Mouse (Mus musculus): ENCODE data around the gene Gab3. TPM values are rescaled to one million over a fixed set of nuclear protein-coding genes. Genes with fewer than 3 reads are reported as not detected.

Gab3 gene
- 1.0 and 1.1 TPM in 2 replicates for polyA plus RNA-seq (2016; fragmentation: Nextera tagmentation; extraction: Ambion mirVana)

DNA sequence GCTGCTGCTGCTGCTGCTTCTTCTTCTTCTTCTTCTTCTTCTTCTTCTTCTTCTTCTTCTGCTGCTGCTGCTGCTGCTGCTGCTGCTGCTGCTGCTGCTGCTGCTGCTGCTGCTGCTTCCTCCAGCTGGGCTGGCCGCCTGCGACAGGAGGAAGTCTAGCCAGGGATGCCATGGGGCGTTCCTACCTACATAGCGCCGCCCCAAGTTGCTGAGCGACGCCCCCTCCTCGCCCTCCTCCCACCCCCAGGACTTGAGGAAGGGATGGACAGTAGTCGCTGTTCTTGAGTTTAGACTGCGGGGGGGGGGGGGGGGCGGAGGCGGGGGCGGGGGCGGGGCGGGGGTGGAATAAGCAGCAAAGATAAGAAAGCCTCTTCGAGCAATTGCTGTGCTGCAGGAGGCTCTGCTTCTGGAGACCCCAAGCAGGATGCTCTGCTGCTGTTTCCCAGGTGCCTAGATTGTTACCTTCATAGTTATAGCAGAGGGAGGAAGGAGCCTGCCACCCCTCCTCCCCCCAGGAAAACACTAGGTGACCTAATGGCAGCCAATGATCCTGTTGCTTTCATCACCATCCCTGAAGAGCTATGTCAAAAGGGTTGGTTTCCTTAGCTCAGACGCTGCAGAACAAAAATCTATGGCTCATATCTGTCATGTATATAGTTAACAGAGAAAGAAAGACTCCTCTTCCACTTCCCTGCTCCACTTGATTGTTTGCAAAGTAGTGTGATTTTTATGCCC is at the start of gene Gab3:
Gene Gab3, minus strand, starts transcription at position 685 of the 735 bp plus-strand sequence.
- WGBS, result 8% methylated on average over 7 of the region's 17 CpGs
- no peaks in the 10 kb centered on the region for H3K36me3 ChIP-seq
- no peaks in the 10 kb centered on the region for H3K4me1 ChIP-seq (replicated peaks)
- H3K27me3 ChIP-seq, result no peaks in the 10 kb centered on the region
- peak within 1 kb of the TSS; percentile 31 for H3K9ac ChIP-seq (replicated peaks)
- ATAC-seq (ENCODE audit: insufficient number of reproducible peaks, insufficient read depth, low FRiP score, low TSS enrichment, low read depth), result peak; percentile 83
- no peaks in the 10 kb centered on the region for H3K9me3 ChIP-seq
- peak within 1 kb of the TSS; percentile 48 for H3K4me3 ChIP-seq (replicated peaks)
- peak within 1 kb of the TSS; percentile 61 for H3K4me2 ChIP-seq
- H3K27ac ChIP-seq, result no peak within 1 kb of the TSS

DNA sequence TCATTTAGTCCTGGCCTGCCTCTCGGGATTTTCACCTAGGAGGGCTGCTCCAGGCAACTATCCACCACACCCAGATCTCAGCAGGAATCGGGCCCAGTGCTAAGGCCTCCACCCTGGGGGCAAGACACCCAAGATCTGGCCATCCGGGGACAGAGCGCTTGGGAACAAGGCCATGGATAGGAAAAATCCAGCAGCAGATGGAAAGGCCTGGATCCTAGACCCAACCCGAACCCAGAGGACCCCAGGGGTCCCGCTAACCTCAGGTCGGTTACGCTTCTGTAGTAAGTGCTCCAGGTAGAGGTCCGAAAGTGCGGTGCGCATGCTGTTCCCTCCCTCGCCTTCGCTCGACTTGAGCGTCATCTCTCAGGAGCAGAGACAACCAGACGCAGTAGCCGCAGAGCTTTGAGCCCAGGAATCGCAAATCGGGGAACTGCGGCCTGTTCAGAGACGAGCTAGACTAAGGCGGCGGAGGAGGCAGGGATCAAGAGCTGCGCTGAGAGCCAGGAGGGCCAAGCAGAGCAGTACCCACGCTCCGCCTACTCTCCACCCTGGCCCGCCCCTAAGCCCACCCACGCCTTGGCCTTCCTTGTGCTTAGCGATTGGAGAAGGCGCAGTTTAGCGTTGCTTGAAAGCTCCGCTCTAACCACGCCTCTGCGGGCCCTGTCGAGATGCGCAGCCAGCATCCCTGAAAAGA is 45.4 kb upstream of the Gab3 start, which contains the start of gene Mpp1:
Gene Mpp1, minus strand, starts transcription at position 550 of the 694 bp plus-strand sequence.
- Histone ChIP-seq H3K27ac (peak within 1 kb of the TSS; percentile 41; the same call in 1 of the 2 replicates), H3K9ac (replicated peaks) (peak within 1 kb of the TSS; percentile 58), H3K4me2 (peak within 1 kb of the TSS; percentile 54), H3K4me1 (replicated peaks) (no peaks in the 10 kb centered on the region), H3K27me3 (no peaks in the 10 kb centered on the region), H3K9me3 (no peaks in the 10 kb centered on the region), H3K4me3 (replicated peaks) (peak within 1 kb of the TSS; percentile 49), H3K36me3 (no peaks in the 10 kb centered on the region; the same call in 1 of the 2 replicates)
- 13% methylated on average over 36 of the region's 36 CpGs for WGBS
- peak; percentile 99 for ATAC-seq (ENCODE audit: insufficient number of reproducible peaks, insufficient read depth, low FRiP score, low TSS enrichment, low read depth)

DNA sequence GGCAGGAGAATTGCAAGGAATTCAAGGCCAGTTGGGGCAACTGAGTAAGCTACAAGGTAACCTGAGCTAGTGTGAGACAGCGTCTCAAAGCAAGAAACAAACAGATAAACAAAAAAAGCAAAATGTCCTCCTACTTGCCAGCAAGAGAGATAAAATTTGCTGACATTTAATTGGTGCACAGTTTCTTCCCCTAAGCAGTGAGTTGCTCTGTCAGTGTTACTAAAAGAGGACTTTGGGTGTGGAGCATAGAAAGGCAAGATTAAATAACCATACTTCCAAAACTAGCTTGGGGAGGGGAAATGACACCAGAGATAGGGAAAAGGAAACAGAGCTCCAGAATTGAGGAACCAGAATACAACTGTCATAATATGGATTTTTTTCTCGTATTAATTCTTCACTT is 44.2 kb upstream of the Gab3 start:
- 77% methylated on average over 2 of the region's 2 CpGs for WGBS
- Histone ChIP-seq H3K9me3 (no peaks in the 10 kb centered on the region), H3K27me3 (no peaks in the 10 kb centered on the region), H3K9ac (replicated peaks) (no peak overlapping the region), H3K4me2 (no peak overlapping the region), H3K4me3 (replicated peaks) (no peak overlapping the region), H3K4me1 (replicated peaks) (no peaks in the 10 kb centered on the region), H3K27ac (no peak overlapping the region), H3K36me3 (peaks cover 4% of the 10 kb centered on the region; the same call in 1 of the 2 replicates)
- ATAC-seq (ENCODE audit: insufficient number of reproducible peaks, insufficient read depth, low FRiP score, low TSS enrichment, low read depth), result no peak

DNA sequence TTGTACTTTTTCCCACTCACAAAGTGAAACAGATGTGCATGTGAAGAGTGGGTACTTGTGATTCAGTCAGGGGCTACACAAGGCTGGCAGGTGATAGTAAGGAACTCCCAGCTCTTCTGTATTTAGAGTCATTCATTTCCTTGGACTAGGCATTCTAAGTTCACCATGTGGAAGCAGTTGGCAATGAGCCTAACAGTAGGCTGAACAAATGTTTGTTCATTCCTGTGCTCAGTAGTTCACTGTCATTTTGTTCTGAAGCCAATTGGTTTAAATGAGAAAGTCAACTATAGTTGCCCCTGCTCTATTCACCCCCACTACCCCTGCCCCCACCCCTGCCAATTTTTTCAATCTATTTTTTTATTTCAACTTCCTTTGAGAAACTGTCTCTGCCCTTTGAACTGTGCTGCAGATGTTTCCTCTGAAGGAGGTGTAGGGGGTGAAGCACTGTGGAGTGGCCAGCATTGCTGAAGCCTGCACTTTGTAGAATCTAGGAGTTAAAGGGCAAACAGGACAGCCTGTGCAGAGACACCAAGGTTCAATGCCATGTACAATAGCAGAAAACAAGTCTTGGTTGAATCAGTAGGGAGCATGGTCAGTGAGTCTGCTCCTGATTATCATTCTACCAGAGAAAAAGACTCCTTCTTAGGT is 43.2 kb upstream of the Gab3 start:
- Histone ChIP-seq H3K36me3 (peaks cover 4% of the 10 kb centered on the region; the same call in 1 of the 2 replicates), H3K4me2 (no peak overlapping the region), H3K9ac (replicated peaks) (no peak overlapping the region), H3K4me3 (replicated peaks) (no peak overlapping the region), H3K27ac (no peak overlapping the region), H3K4me1 (replicated peaks) (no peaks in the 10 kb centered on the region), H3K9me3 (no peaks in the 10 kb centered on the region), H3K27me3 (no peaks in the 10 kb centered on the region)
- ATAC-seq (ENCODE audit: insufficient number of reproducible peaks, insufficient read depth, low FRiP score, low TSS enrichment, low read depth), result no peak

DNA sequence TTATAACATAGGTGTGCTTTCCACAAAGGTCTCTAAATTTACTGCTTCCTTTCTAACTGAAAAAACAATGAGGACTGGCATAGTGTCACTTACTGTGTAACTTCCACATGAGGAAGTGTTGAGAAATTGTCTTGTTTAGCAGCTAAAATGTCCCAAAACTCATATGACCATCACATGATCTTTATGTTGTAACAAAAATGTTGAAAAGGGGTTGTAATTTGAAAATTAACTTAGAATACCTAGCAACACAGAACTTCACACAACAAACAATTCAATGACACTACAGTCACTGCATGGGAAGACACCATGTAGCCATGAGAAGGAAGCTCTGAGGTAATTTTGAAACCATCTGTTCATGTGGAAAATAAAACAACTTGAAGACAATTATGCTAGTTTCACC is 41.6 kb upstream of the Gab3 start:
- ATAC-seq (ENCODE audit: insufficient number of reproducible peaks, insufficient read depth, low FRiP score, low TSS enrichment, low read depth), result no peak
- Histone ChIP-seq H3K4me2 (no peak overlapping the region), H3K4me3 (replicated peaks) (no peak overlapping the region), H3K36me3 (peaks cover 9% of the 10 kb centered on the region), H3K9ac (replicated peaks) (no peak overlapping the region), H3K27ac (no peak overlapping the region), H3K27me3 (no peaks in the 10 kb centered on the region), H3K4me1 (replicated peaks) (no peaks in the 10 kb centered on the region), H3K9me3 (no peaks in the 10 kb centered on the region)

- H3K9me3 ChIP-seq, result no peaks in the 10 kb centered on the region
- H3K4me3 ChIP-seq (replicated peaks), result no peak overlapping the region
- no peak overlapping the region for H3K27ac ChIP-seq
- no peak overlapping the region for H3K4me2 ChIP-seq
- no peak overlapping the region for H3K9ac ChIP-seq (replicated peaks)
- WGBS, result 96% methylated on average over 3 of the region's 3 CpGs
- no peaks in the 10 kb centered on the region for H3K4me1 ChIP-seq (replicated peaks)
- no peaks in the 10 kb centered on the region for H3K27me3 ChIP-seq
- H3K36me3 ChIP-seq, result peaks cover 13% of the 10 kb centered on the region
- no peak for ATAC-seq (ENCODE audit: insufficient number of reproducible peaks, insufficient read depth, low FRiP score, low TSS enrichment, low read depth)
Measured at GRCm38 (mm10) chrX:75125606-75126005, 40.3 kb upstream of the Gab3 start.

GRCm38 (mm10) chrX:75115550-75115949 is 30.3 kb upstream of the Gab3 start:
- Histone ChIP-seq H3K27me3 (no peaks in the 10 kb centered on the region), H3K4me2 (no peak overlapping the region), H3K4me1 (replicated peaks) (no peaks in the 10 kb centered on the region), H3K27ac (no peak overlapping the region), H3K36me3 (peaks cover 9% of the 10 kb centered on the region), H3K9me3 (no peaks in the 10 kb centered on the region), H3K9ac (replicated peaks) (no peak overlapping the region), H3K4me3 (replicated peaks) (no peak overlapping the region)
- no peak for ATAC-seq (ENCODE audit: insufficient number of reproducible peaks, insufficient read depth, low FRiP score, low TSS enrichment, low read depth)

- 87% methylated on average over 6 of the region's 6 CpGs for WGBS
- no peak overlapping the region for H3K9ac ChIP-seq (replicated peaks)
- H3K9me3 ChIP-seq, result no peaks in the 10 kb centered on the region
- H3K27ac ChIP-seq, result no peak overlapping the region
- no peak overlapping the region for H3K4me3 ChIP-seq (replicated peaks)
- no peaks in the 10 kb centered on the region for H3K4me1 ChIP-seq (replicated peaks)
- ATAC-seq (ENCODE audit: insufficient number of reproducible peaks, insufficient read depth, low FRiP score, low TSS enrichment, low read depth), result no peak
- H3K36me3 ChIP-seq, result peaks cover 63% of the 10 kb centered on the region
- H3K4me2 ChIP-seq, result no peak overlapping the region
- no peaks in the 10 kb centered on the region for H3K27me3 ChIP-seq
Measured at GRCm38 (mm10) chrX:75102293-75102692, 17.0 kb upstream of the Gab3 start.

- Histone ChIP-seq H3K9ac (replicated peaks) (no peak overlapping the region), H3K27me3 (no peaks in the 10 kb centered on the region), H3K27ac (no peak overlapping the region), H3K9me3 (no peaks in the 10 kb centered on the region), H3K4me2 (no peak overlapping the region), H3K4me3 (replicated peaks) (no peak overlapping the region), H3K36me3 (peaks cover 35% of the 10 kb centered on the region), H3K4me1 (replicated peaks) (no peaks in the 10 kb centered on the region)
- 92% methylated on average over 8 of the region's 8 CpGs for WGBS
- ATAC-seq (ENCODE audit: insufficient number of reproducible peaks, insufficient read depth, low FRiP score, low TSS enrichment, low read depth), result no peak
Measured at GRCm38 (mm10) chrX:75098799-75099198, 13.5 kb upstream of the Gab3 start.

- H3K4me3 ChIP-seq (replicated peaks), result peak overlapping the region; percentile 53
- peak overlapping the region; percentile 65 for H3K9ac ChIP-seq (replicated peaks)
- no peak for ATAC-seq (ENCODE audit: insufficient number of reproducible peaks, insufficient read depth, low FRiP score, low TSS enrichment, low read depth)
- H3K27ac ChIP-seq, result peak overlapping the region; percentile 79
- peak overlapping the region; percentile 53 for H3K4me2 ChIP-seq
- peaks cover 21% of the 10 kb centered on the region for H3K36me3 ChIP-seq
- 21% methylated on average over 23 of the region's 23 CpGs for WGBS
- no peaks in the 10 kb centered on the region for H3K27me3 ChIP-seq
- H3K9me3 ChIP-seq, result no peaks in the 10 kb centered on the region
- no peaks in the 10 kb centered on the region for H3K4me1 ChIP-seq (replicated peaks)
Measured at GRCm38 (mm10) chrX:75096163-75096770, 11.0 kb upstream of the Gab3 start.

All from limb, embryonic 12.5 days (tissue).